Mouse (Mus musculus): Measurements from ENCODE around the gene Tprn.

The Tprn gene

DNA sequence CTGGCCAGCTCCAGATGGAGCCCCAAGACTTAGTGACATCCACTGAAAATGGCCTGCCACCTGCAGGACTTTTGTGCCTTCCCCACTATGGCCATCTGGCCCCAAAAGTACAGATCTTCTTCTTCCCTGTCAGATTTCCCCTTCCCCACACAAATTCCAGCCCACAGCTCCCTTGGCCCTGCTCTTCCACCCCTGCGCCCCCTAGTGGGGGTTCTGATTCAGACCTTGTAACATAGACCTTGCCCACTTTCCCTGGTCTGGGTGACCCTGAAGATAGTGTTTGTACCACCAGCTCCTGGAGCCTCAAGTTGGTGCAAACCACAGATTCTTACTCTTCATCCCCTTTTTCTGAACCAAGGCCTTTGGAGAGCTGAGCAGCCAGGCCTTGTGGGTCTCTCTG is 30.4 kb downstream of the Tprn start:
- no peak for DNase-seq (ENCODE audit: low spot score)

- DNase-seq (ENCODE audit: low spot score): no peak
These were observed 31.3 kb downstream of the Tprn start for GRCm38 (mm10) chr2:25293706-25294105.

DNA sequence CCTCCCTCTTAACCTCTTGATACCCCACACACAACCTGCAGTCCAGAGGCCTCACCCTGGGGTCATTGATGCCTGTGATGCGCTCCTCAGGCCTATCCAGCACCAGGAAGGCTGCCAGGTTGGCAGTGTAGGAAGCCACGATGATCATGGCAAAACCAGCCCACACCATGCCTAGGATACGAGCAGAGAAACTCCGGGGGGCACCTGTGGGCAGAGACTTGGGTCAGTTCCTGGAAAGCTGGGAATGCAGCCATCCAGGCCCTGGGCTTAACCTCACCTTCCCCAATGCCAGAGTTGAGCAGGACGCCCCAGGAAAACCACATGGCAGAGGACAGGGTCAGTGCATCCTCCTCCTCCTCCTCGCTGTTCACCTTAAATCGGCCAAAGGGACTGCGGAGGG is 34.7 kb downstream of the Tprn start:
- DNase-seq (ENCODE audit: low spot score): no peak

- DNase-seq (ENCODE audit: low spot score): no peak
These were observed 35.6 kb downstream of the Tprn start for GRCm38 (mm10) chr2:25298046-25298445.

GRCm38 (mm10) chr2:25303452-25303851 is 41.0 kb downstream of the Tprn start:
- DNase-seq (ENCODE audit: low spot score): no peak

DNA sequence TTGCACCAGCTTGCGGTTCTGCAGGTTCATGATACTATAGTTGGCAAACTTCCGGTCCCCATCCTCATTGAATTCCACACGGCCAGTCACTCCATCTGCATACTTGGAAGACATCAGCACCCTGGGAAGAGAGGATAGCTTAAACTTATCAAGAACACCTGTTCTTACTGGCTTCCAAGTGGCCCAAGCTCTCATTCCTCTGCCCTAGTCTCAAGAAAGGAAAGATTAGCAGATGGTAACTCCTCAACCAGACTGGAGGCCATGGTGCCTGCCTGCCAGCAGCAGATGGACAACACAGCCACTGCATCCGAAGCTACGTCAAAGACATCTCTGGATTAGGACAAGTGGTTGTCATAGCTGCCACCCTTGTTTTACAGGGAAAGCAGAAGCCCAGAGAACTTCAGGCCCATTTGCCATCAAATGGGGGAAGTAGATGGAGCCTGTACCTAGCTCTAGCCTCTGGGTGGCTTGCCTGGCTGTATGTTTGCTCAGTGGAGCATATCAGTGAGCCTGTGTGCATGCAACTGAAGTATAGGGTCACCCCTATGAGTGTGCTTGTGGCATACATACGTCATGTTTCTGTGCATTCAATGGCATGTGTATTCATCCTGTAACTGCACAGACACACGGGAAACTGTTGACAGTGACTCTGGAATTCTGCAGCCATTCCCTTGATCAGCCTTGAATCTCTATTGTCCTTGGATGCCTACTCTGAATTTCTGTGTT is 41.7 kb downstream of the Tprn start:
- no peak for DNase-seq (ENCODE audit: low spot score)

DNA sequence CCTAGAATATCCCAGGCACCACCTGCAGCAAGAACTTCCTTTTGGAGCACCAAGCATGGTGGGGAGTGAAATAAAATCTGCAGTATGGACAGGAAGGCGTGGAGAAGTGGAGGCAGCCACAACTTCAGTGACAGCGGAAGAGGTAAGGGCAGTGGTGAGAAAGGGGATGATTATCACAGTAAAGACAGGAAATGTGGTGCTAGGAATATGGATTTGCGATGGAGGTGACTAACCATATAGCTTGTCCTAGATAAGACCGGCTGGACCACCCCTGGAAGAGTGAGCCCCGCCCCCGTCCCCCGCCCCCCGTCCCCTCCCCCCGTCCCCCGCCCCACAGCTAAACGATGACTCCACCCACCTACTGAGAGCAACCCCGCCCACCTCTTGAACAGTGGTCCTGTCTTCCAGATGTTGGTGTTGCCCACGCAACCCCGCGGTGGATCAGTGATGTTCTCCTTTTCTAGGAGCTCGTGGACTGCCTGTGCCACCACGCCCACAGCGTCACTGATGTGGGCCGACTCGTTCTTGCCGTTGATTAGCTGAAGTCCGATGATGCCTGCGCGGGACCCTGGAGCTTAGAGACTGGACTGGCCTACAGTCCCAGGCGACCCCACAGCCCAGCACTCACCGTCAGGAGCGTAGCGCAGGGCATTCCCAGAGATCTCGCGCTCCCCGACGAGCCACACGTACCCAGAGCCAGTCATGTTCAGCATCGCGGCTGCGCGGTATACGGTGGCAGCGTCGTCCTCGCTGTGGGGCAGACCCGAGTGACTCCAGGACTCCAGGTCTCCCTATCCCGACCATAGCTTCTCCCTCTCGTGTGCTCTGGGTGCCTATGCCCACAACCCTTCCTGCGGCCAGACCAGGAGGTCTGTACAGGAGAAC is 42.5 kb downstream of the Tprn start:
- DNase-seq (ENCODE audit: low spot score): no peak

- no peak for DNase-seq (ENCODE audit: low spot score)
These were observed 43.4 kb downstream of the Tprn start for GRCm38 (mm10) chr2:25305587-25306359.

DNA sequence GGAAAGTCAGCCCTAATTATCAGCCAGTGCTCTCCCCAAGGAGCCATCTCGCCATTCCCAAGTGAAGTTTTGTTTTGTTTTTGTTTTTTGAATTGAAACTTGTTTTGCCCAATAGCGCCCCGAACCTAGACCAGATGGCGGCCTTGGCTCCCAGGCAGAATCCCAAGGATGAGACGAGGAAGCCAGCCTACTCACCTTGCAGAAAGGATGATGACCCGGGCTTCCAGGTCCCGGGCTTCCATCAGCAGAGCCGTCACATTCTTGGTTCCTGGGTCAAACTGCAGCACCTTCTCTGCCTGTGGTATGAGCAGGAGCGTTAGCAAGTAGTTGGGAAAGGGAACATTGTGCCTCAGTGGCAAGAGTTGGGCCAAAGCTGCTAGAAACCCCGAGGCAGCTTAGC is 47.8 kb downstream of the Tprn start:
- no peak for DNase-seq (ENCODE audit: low spot score)

DNA sequence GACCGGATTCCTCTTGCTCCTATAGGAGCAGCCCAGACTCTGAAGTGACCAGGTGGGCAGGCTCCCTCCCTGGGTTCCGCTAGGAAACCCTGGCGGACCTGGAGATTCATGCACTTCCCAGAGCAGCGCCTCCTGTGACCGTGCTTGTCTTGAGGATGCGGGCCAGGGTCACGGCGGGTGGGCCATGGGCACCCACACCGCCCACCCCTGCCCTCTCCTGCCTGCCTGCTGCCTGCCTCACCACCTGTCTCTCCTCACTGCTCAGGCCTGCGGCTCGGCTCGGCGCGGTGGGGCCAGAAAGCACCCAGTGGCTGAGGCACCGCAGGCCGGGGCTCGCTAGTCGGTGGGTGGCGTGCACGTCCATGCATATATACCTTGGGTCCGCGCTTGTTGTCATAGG is 48.6 kb downstream of the Tprn start:
- no peak for DNase-seq (ENCODE audit: low spot score)

DNA sequence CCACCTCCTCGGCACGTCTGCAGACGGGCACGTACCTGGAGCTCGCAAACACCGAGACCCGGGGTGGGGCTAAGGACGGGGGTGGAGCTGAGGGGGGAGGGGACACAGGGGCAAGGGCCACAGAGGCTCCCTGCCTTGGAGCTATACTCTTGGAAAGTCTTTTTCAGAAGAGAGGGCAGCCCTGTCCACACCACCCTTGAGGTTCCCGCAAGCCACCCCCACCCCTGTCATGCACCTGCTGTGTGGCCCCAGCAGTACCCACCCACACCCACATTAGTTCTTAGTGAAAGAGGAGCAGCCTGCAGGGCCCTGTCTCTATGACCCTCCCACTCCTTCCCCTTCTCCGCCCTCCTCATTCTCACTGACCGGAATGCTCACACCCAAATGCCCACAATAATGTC is 49.1 kb downstream of the Tprn start:
- no peak for DNase-seq (ENCODE audit: low spot score)

DNA sequence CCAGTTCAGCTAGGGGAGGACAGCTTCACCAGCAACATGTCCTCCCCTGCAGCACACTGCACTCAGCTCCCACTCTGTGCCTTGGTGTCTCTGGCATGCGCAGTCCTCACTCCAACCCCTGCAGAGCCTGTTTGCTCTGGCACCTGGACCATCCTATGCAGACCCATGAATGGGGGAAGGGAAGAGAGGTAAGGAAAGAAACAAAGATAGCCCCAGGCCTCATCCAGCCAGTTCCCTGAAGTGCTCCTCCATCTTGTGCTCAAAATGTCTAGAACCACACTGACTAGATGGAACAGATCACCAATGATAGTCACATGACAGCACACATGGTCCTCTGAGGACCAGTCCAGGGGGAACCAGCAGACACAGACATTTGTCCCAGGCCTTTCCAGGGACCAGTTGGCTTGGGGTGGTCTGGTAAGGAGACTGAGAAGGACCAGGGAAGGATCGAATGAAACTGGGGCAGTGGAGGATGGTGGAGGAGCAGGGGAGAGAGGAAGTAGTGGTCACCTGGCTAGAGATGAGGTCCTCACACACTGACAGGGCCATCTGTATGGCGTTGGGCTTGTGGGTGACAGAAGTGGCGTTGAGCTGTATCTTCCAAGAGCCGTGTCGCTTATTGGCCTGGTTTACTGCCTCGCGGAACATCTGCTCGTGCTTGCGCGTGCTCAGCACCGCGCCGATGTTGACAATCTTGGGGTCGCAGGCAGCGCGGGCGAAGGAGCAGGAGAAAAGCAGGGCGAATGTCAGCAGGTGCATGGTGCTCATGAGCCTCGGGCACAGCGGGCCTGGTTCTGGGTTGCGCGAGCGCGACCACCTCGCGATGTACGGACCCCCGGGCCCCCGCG is 55.9 kb downstream of the Tprn start:
- no peak for DNase-seq (ENCODE audit: low spot score)

DNA sequence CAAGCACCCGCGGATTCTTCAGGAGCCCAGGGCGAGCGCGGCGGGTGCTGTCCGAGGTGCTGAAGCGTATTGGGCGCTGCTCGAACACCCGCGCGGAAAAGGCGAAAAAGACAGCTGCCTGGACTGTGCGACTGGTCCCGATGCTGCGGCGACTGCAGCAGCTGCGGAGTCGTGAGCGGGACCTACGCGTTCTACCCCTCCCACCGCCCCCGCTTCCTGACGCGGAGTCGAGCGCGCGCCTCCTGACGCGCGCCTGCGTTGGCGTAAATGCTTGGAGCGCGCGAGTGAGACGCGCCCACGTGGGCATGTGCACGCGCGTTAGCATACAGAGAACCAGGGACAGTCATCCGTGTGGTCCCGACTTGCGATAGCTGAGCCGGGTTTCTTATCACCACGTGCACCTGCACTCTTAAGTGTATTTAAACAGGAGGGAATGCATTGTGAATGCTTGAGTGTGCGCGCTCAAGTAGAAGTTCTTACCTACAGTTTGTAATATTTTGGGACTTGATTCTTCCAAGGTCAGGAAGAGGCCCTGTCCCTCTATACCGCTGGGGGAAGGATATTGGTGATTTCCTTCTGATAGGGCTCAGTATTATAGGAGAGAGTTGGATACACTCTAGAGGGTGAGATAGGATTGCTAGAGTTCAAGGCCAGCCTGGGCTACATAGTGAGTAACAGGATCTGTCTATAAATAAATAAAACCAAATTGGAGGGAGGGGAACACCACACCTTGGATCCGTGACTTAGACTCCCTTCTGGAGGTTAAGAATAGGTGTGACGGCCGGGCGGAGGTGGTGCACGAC is 56.8 kb downstream of the Tprn start, which contains the start of gene Grin1:
Gene Grin1, minus strand, starts transcription at position 217 of the 803 bp plus-strand sequence.
- peak; percentile 59 for DNase-seq (ENCODE audit: low spot score)
